Mouse (Mus musculus) c-Kit-negative CD71-positive TER-119-positive erythroid progenitor cells, embryonic 14.5 days (primary cell): ENCODE data around the gene AC141477.1.
A peak's percentile ranks its signal among the peaks of the same experiment; 100 is the strongest.

ENCODE experiments used
- DNase-seq: peaks from one replicate; pipeline ENCODE4 v3.0.0-alpha.2; 2013; ENCODE audit warnings: low read depth, low spot score

The AC141477.1 gene

GRCm38 (mm10) chr10:76440281-76440680 lies at the start of gene AC141477.1:
AC141477.1 (minus strand) TSS chr10:76440444.
- DNase-seq: no peak

GRCm38 (mm10) chr10:76489205-76489604 lies 49.0 kb upstream of the AC141477.1 start:
- DNase-seq: no peak

- DNase-seq: no peak
Measured at GRCm38 (mm10) chr10:76488265-76488664, 48.0 kb upstream of the AC141477.1 start.

- no peak for DNase-seq
Measured at GRCm38 (mm10) chr10:76486302-76486701, 46.1 kb upstream of the AC141477.1 start.

- DNase-seq: no peak
Measured at GRCm38 (mm10) chr10:76481480-76481879, 41.2 kb upstream of the AC141477.1 start.

- DNase-seq: no peak
Measured at GRCm38 (mm10) chr10:76480851-76481250, 40.6 kb upstream of the AC141477.1 start.

- no peak for DNase-seq
Measured at GRCm38 (mm10) chr10:76473759-76474158, 33.5 kb upstream of the AC141477.1 start.

- peak; percentile 78 for DNase-seq
Measured at GRCm38 (mm10) chr10:76468203-76469162, 28.2 kb upstream of the AC141477.1 start, which contains the start of the genes Mcm3ap and Ybey. Mcm3ap (plus strand) TSS chr10:76468927. Ybey (minus strand) TSS chr10:76469114.

GRCm38 (mm10) chr10:76462721-76463120 lies 22.5 kb upstream of the AC141477.1 start:
- DNase-seq: no peak

GRCm38 (mm10) chr10:76462312-76462711 lies 22.1 kb upstream of the AC141477.1 start:
- no peak for DNase-seq

GRCm38 (mm10) chr10:76461255-76461654 lies 21.0 kb upstream of the AC141477.1 start:
- DNase-seq: no peak

- DNase-seq: no peak
Measured at GRCm38 (mm10) chr10:76455289-76455688, 15.0 kb upstream of the AC141477.1 start.

- no peak for DNase-seq
Measured at GRCm38 (mm10) chr10:76448851-76449250, 8.6 kb upstream of the AC141477.1 start, which contains the start of gene 2610028H24Rik. 2610028H24Rik (plus strand) TSS chr10:76449081.

GRCm38 (mm10) chr10:76447406-76448229 lies 7.4 kb upstream of the AC141477.1 start:
- DNase-seq: no peak

GRCm38 (mm10) chr10:76445996-76446681 lies 5.9 kb upstream of the AC141477.1 start:
- no peak for DNase-seq

GRCm38 (mm10) chr10:76442178-76443088 lies 2.2 kb upstream of the AC141477.1 start, which contains the start of gene Pcnt:
Pcnt (minus strand) TSS chr10:76442786.
- peak; percentile 96 for DNase-seq

GRCm38 (mm10) chr10:76439107-76439890 lies 945 bp downstream of the AC141477.1 start:
- no peak for DNase-seq

GRCm38 (mm10) chr10:76433925-76434324 lies 6.3 kb downstream of the AC141477.1 start:
- DNase-seq: no peak

- DNase-seq: no peak
Measured at GRCm38 (mm10) chr10:76425674-76426073, 14.6 kb downstream of the AC141477.1 start.
